Mouse (Mus musculus): ENCODE measurements around the gene Vps45.

DNA sequence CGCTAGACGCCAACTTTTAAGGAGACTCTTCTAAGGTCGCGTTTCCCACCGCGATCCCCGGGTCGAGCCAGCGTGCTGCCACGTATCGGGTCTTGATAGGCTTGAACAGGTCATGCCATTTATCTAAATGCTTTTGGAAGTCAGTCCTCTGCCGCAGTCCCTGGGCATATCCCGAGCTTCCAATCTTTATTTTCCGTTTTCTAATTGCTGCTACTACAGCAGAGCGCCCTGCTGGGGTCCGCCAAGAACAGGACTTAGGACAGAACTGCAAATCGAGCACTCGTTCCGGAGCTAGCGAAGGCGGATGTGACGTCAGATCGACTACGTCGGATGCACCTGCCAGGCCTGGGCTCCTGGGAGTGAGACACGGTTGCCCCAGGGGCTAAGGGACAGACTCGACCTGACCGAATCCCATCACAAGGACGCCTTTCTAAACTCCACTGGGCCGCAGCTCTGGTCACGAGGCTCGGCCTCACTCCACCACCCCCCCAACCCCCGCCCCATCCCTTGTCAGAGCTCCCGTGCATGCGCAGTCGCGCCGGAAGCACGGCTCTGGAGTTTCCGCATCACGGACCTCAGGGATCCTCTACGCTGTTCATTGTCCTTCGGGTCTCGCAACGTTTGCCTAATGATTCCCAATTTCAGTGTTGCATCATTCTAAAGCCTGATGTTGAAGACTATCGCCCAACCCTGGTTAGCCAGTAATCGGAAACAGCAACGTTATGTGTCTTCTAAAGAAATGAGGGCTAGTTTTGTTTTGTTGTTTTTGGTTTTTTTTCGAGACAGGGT lies 107.3 kb downstream of the Vps45 start:
- TF ChIP-seq POLR2A (IDR thresholded peaks at IDR 0.05; ENCODE audit: borderline replicate concordance, control insufficient read depth, low read depth, low read length) = peak; percentile 78
- no peak for TF ChIP-seq CTCF (IDR thresholded peaks at IDR 0.05; ENCODE audit: control insufficient read depth, insufficient read depth, low read length)

Data from bone marrow, adult 2 months (tissue).